Mouse (Mus musculus) lung, embryonic 14.5 days (tissue): ENCODE measurements around the gene Ap5b1. TPM values are rescaled to one million over a fixed set of nuclear protein-coding genes. Genes with fewer than 3 reads are reported as not detected.

ENCODE experiments used
- ATAC-seq: fragments of 200-750 bp; cut with Nextera tagmentation; 2 replicates; pipeline ENCODE4 v1.8.0; 2017; ENCODE audit warnings: mild to moderate bottlenecking, moderate TSS enrichment, moderate library complexity; ENCODE audit not compliant: insufficient read depth
- DNase-seq: peaks from one replicate; pipeline ENCODE4 v3.0.0-alpha.2; 2015
- H3K27ac ChIP-seq: fragments of 300-500 bp; sonication (generic); 2 replicates; pipeline ENCODE4 v1.5.1; 2014; ENCODE audit warnings: low read depth, mild to moderate bottlenecking, moderate library complexity
- H3K27me3 ChIP-seq: fragments of 300-500 bp; sonication (generic); 2 replicates; pipeline ENCODE4 v1.6.1; 2014; ENCODE audit warnings: low read length, control low read depth; ENCODE audit not compliant: insufficient read depth
- H3K36me3 ChIP-seq: fragments of 300-500 bp; sonication (generic); 2 replicates; pipeline ENCODE4 v1.6.1; 2014; ENCODE audit warnings: control low read depth; ENCODE audit not compliant: insufficient read depth
- H3K4me1 ChIP-seq: fragments of 300-500 bp; sonication (generic); 2 replicates; pipeline ENCODE4 v1.6.1; 2014; ENCODE audit warnings: antibody characterized with exemption, control low read depth; ENCODE audit not compliant: insufficient read depth
- H3K4me2 ChIP-seq: fragments of 300-500 bp; sonication (generic); 2 replicates; pipeline ENCODE4 v1.6.1; 2014; ENCODE audit warnings: mild to moderate bottlenecking
- H3K4me3 ChIP-seq: fragments of 300-500 bp; sonication (generic); 2 replicates; pipeline ENCODE4 v1.5.1; 2014; ENCODE audit warnings: low read depth, low read length
- H3K9ac ChIP-seq: fragments of 300-500 bp; sonication (generic); 2 replicates; pipeline ENCODE4 v1.6.1; 2014
- H3K9me3 ChIP-seq: fragments of 300-500 bp; sonication (generic); 2 replicates; pipeline ENCODE4 v1.6.1; 2016; ENCODE audit warnings: low read depth, low read length, control low read depth
- CTCF ChIP-seq: IDR thresholded peaks from 2 replicates; pipeline ENCODE4 v1.5.1; 2016; ENCODE audit warnings: antibody characterized with exemption, low read depth
- WGBS: fragments of 180-500 bp; shearing (Covaris S2); extraction: QIAGEN DNeasy Blood & Tissue Kit; methylation state at CpG from one replicate; pipeline ENCODE4 v1.1.7; 2014; 5-methylcytosine and 5-hydroxymethylcytosine counted together
- polyA plus RNA-seq: library from polyadenylated mRNA; unstranded; fragments of >200 nt; fragmentation: Nextera tagmentation; extraction: Ambion mirVana; gene quantifications from 2 replicates; pipeline ENCODE4 v1.2.1, GENCODE M21; 2014

The Ap5b1 gene
- polyA plus RNA-seq, 1 experiment from 2014 or later, result 3.7 TPM

GRCm38 (mm10) chr19:5609171-5609546 lies 41.3 kb downstream of the Ap5b1 start:
- TF ChIP-seq CTCF, result no peak
- no peak for ATAC-seq
- H3K9me3 ChIP-seq, result no peaks in the 10 kb centered on the region
- peaks cover 6% of the 10 kb centered on the region; the same call in 1 of the 2 replicates for H3K4me1 ChIP-seq
- no peak for DNase-seq
- peak overlapping the region; percentile 99 for H3K27ac ChIP-seq
- 49% methylated on average over 10 of the region's 10 CpGs for WGBS
- H3K4me3 ChIP-seq, result peak overlapping the region; percentile 68
- peak overlapping the region; percentile 79 for H3K9ac ChIP-seq
- peaks cover 48% of the 10 kb centered on the region for H3K36me3 ChIP-seq
- H3K4me2 ChIP-seq, result peak overlapping the region; percentile 66
- no peaks in the 10 kb centered on the region for H3K27me3 ChIP-seq

- peak within 1 kb of the TSS; percentile 79 for H3K9ac ChIP-seq
- peak within 1 kb of the TSS; percentile 66 for H3K4me2 ChIP-seq
- 1% methylated on average over 55 of the region's 55 CpGs for WGBS
- peaks cover 6% of the 10 kb centered on the region; the same call in 1 of the 2 replicates for H3K4me1 ChIP-seq
- H3K36me3 ChIP-seq, result peaks cover 42% of the 10 kb centered on the region
- DNase-seq, result peak; percentile 94
- H3K27ac ChIP-seq, result peak within 1 kb of the TSS; percentile 99
- no peaks in the 10 kb centered on the region for H3K9me3 ChIP-seq
- peak; percentile 13; the same call in 1 of the 2 replicates for TF ChIP-seq CTCF
- peak; percentile 95 for ATAC-seq
- peak within 1 kb of the TSS; percentile 68 for H3K4me3 ChIP-seq
- H3K27me3 ChIP-seq, result no peaks in the 10 kb centered on the region
Observed at GRCm38 (mm10) chr19:5609547-5610404, 42.0 kb downstream of the Ap5b1 start, which contains the start of gene Kat5. Gene Kat5 (minus strand): TSS chr19:5610237.

- H3K27ac ChIP-seq, result no peak overlapping the region
- TF ChIP-seq CTCF, result no peak
- WGBS, result 81% methylated on average over 1 of the region's 1 CpGs
Observed at GRCm38 (mm10) chr19:5611973-5612372, 44.1 kb downstream of the Ap5b1 start.

GRCm38 (mm10) chr19:5612762-5613411 lies 45.1 kb downstream of the Ap5b1 start:
- ATAC-seq (no peak), DNase-seq (no peak)
- Histone ChIP-seq H3K4me2 (no peak overlapping the region), H3K27ac (no peak overlapping the region), H3K9ac (no peak overlapping the region), H3K9me3 (no peaks in the 10 kb centered on the region), H3K36me3 (peaks cover 10% of the 10 kb centered on the region), H3K4me3 (no peak overlapping the region), H3K4me1 (peaks cover 6% of the 10 kb centered on the region; the same call in 1 of the 2 replicates), H3K27me3 (no peaks in the 10 kb centered on the region)
- 66% methylated on average over 3 of the region's 3 CpGs for WGBS
- TF ChIP-seq CTCF, result no peak

More at GRCm38 (mm10) chr19:5611973-5612372, 44.1 kb downstream of the Ap5b1 start:
- H3K4me1 ChIP-seq, result peaks cover 6% of the 10 kb centered on the region; the same call in 1 of the 2 replicates
- no peak for ATAC-seq
- no peak overlapping the region for H3K4me3 ChIP-seq
- H3K9ac ChIP-seq, result no peak overlapping the region
- no peaks in the 10 kb centered on the region for H3K27me3 ChIP-seq
- no peak for DNase-seq
- no peaks in the 10 kb centered on the region for H3K9me3 ChIP-seq
- peaks cover 20% of the 10 kb centered on the region for H3K36me3 ChIP-seq
- no peak overlapping the region for H3K4me2 ChIP-seq

GRCm38 (mm10) chr19:5614953-5615352 lies 47.1 kb downstream of the Ap5b1 start:
- 42% methylated on average over 2 of the region's 2 CpGs for WGBS
- TF ChIP-seq CTCF, result no peak
- Histone ChIP-seq H3K27me3 (no peaks in the 10 kb centered on the region), H3K4me2 (no peak overlapping the region), H3K4me3 (no peak overlapping the region), H3K27ac (no peak overlapping the region), H3K9me3 (no peaks in the 10 kb centered on the region), H3K4me1 (no peaks in the 10 kb centered on the region), H3K36me3 (no peaks in the 10 kb centered on the region), H3K9ac (no peak overlapping the region)
- ATAC-seq (0 out of 2 replicates have a peak, but pooled peaks have one; percentile 12), DNase-seq (peak; percentile 74)

- WGBS, result 82% methylated on average over 4 of the region's 4 CpGs
- ATAC-seq (no peak), DNase-seq (no peak)
- H3K4me2 ChIP-seq, result no peak overlapping the region
- no peaks in the 10 kb centered on the region for H3K4me1 ChIP-seq
- H3K27me3 ChIP-seq, result no peaks in the 10 kb centered on the region
- TF ChIP-seq CTCF, result no peak
- no peaks in the 10 kb centered on the region for H3K9me3 ChIP-seq
- H3K9ac ChIP-seq, result no peak overlapping the region
- H3K4me3 ChIP-seq, result no peak overlapping the region
- no peak overlapping the region for H3K27ac ChIP-seq
- no peaks in the 10 kb centered on the region for H3K36me3 ChIP-seq
Observed at GRCm38 (mm10) chr19:5620007-5620406, 52.2 kb downstream of the Ap5b1 start.

Other genes starting within 250 kb of the Ap5b1 start
- not detected in 2 replicates for gene Catsper1, start 232.3 kb upstream of the Ap5b1 start, polyA plus RNA-seq
- gene Cst6, start 218.5 kb upstream of the Ap5b1 start, polyA plus RNA-seq, result 0.41 TPM in 1 of 2 replicates, not detected in the other
- gene Eif1ad, start 201.3 kb upstream of the Ap5b1 start, polyA plus RNA-seq, result 59.1 and 71.1 TPM in 2 replicates
- 515 and 542 TPM in 2 replicates for gene Banf1, start 200.9 kb upstream of the Ap5b1 start, polyA plus RNA-seq
- 72.0 and 73.8 TPM in 2 replicates for gene Sart1, start 179.3 kb upstream of the Ap5b1 start, polyA plus RNA-seq
- 0.64 TPM in 1 of 2 replicates, not detected in the other for gene Tsga10ip, start 165.5 kb upstream of the Ap5b1 start, polyA plus RNA-seq
- 204 and 217 TPM in 2 replicates for gene Drap1, start 143.0 kb upstream of the Ap5b1 start, polyA plus RNA-seq
- gene AI837181, start 142.9 kb upstream of the Ap5b1 start, polyA plus RNA-seq, result 40.8 and 42.7 TPM in 2 replicates
- gene Fosl1, start 120.5 kb upstream of the Ap5b1 start, polyA plus RNA-seq, result not detected in 2 replicates
- 9.0 and 10.0 TPM in 2 replicates for gene Ccdc85b, start 110.1 kb upstream of the Ap5b1 start, polyA plus RNA-seq
- 101 and 104 TPM in 2 replicates for gene Fibp, start 107.4 kb upstream of the Ap5b1 start, polyA plus RNA-seq
- 1.0 and 1.8 TPM in 2 replicates for gene Ctsw, start 99.5 kb upstream of the Ap5b1 start, polyA plus RNA-seq
- gene Efemp2, start 94.1 kb upstream of the Ap5b1 start, polyA plus RNA-seq, result 178 and 192 TPM in 2 replicates
- gene Mus81, start 79.6 kb upstream of the Ap5b1 start, polyA plus RNA-seq, result 39.8 and 42.6 TPM in 2 replicates
- 3,236 and 3,318 TPM in 2 replicates for gene Cfl1, start 77.6 kb upstream of the Ap5b1 start, polyA plus RNA-seq
- gene 1700020D05Rik, start 64.2 kb upstream of the Ap5b1 start, polyA plus RNA-seq, result 0.18 TPM in 1 of 2 replicates, not detected in the other
- gene Snx32, start 57.5 kb upstream of the Ap5b1 start, polyA plus RNA-seq, result 6.0 and 6.7 TPM in 2 replicates
- gene Ovol1, start 7.4 kb upstream of the Ap5b1 start, polyA plus RNA-seq, result 0.89 and 1.0 TPM in 2 replicates
- 138 and 145 TPM in 2 replicates for gene Rnaseh2c, start 33.8 kb downstream of the Ap5b1 start, polyA plus RNA-seq
- gene Kat5, start 42.2 kb downstream of the Ap5b1 start, polyA plus RNA-seq, result 25.5 and 33.4 TPM in 2 replicates
- 52.3 and 54.2 TPM in 2 replicates for gene Rela, start 69.5 kb downstream of the Ap5b1 start, polyA plus RNA-seq
- gene Sipa1, start 95.7 kb downstream of the Ap5b1 start, polyA plus RNA-seq, result 40.4 and 49.3 TPM in 2 replicates
- 36.6 TPM in 2 replicates for gene Map3k11, start 120.7 kb downstream of the Ap5b1 start, polyA plus RNA-seq
- 28.4 and 35.2 TPM in 2 replicates for gene Pcnx3, start 120.9 kb downstream of the Ap5b1 start, polyA plus RNA-seq
- 0.32 and 0.47 TPM in 2 replicates for gene Kcnk7, start 136.3 kb downstream of the Ap5b1 start, polyA plus RNA-seq
- 15.5 and 17.4 TPM in 2 replicates for gene Ehbp1l1, start 158.3 kb downstream of the Ap5b1 start, polyA plus RNA-seq
- 108 and 116 TPM in 2 replicates for gene Fam89b, start 161.6 kb downstream of the Ap5b1 start, polyA plus RNA-seq
- gene Ltbp3, start 172.9 kb downstream of the Ap5b1 start, polyA plus RNA-seq, result 51.8 and 55.9 TPM in 2 replicates
- gene Scyl1, start 203.4 kb downstream of the Ap5b1 start, polyA plus RNA-seq, result 74.8 and 84.5 TPM in 2 replicates